Mouse (Mus musculus): Measurements from ENCODE around the gene Il25. TPM values are rescaled to one million over a fixed set of nuclear protein-coding genes. Genes with fewer than 3 reads are reported as not detected.

Gene Il25
- polyA plus RNA-seq, 1 experiment: 0.17 TPM

GRCm38 (mm10) chr14:54925349-54926342, 6.8 kb upstream of the Il25 start, which contains the start of gene Efs:
Gene Efs (minus strand): TSS chr14:54926126.
- Histone ChIP-seq H3K27ac (ENCODE audit: insufficient read depth, low read length) (peak within 1 kb of the TSS; percentile 75; the same call in 1 of the 2 replicates), H3K4me3 (ENCODE audit: insufficient read depth, low read length) (peak within 1 kb of the TSS; percentile 56), H3K4me1 (ENCODE audit: control insufficient read depth, insufficient read depth, low read length) (no peaks in the 10 kb centered on the region)
- TF ChIP-seq CTCF (IDR thresholded peaks at IDR 0.05; ENCODE audit: extremely low read depth, insufficient read depth, low read length) (no peak), POLR2A (IDR thresholded peaks at IDR 0.05; ENCODE audit: extremely low read depth, insufficient read depth, low read length) (no peak)

- H3K4me1 ChIP-seq (ENCODE audit: control insufficient read depth, insufficient read depth, low read length): no peaks in the 10 kb centered on the region
- 0 out of 2 replicates have a peak, but pooled peaks have one; percentile 27 for TF ChIP-seq POLR2A (IDR thresholded peaks at IDR 0.05; ENCODE audit: extremely low read depth, insufficient read depth, low read length)
- no peak for TF ChIP-seq CTCF (IDR thresholded peaks at IDR 0.05; ENCODE audit: extremely low read depth, insufficient read depth, low read length)
- peak overlapping the region; percentile 56 for H3K4me3 ChIP-seq (ENCODE audit: insufficient read depth, low read length)
- H3K27ac ChIP-seq (ENCODE audit: insufficient read depth, low read length): 0 out of 2 replicates have a peak overlapping the region, but pooled peaks have one; percentile 54
Observed at GRCm38 (mm10) chr14:54926401-54927158, 5.9 kb upstream of the Il25 start.

- no peak for TF ChIP-seq CTCF (IDR thresholded peaks at IDR 0.05; ENCODE audit: extremely low read depth, insufficient read depth, low read length)
- TF ChIP-seq POLR2A (IDR thresholded peaks at IDR 0.05; ENCODE audit: extremely low read depth, insufficient read depth, low read length): no peak
- no peak overlapping the region; the same call in 1 of the 2 replicates for H3K4me3 ChIP-seq (ENCODE audit: insufficient read depth, low read length)
- no peaks in the 10 kb centered on the region for H3K4me1 ChIP-seq (ENCODE audit: control insufficient read depth, insufficient read depth, low read length)
- 0 out of 2 replicates have a peak overlapping the region, but pooled peaks have one; percentile 54 for H3K27ac ChIP-seq (ENCODE audit: insufficient read depth, low read length)
Observed at GRCm38 (mm10) chr14:54927296-54927695, 5.2 kb upstream of the Il25 start.

GRCm38 (mm10) chr14:54929801-54930200, 2.7 kb upstream of the Il25 start:
- TF ChIP-seq POLR2A (IDR thresholded peaks at IDR 0.05; ENCODE audit: extremely low read depth, insufficient read depth, low read length) (no peak), CTCF (IDR thresholded peaks at IDR 0.05; ENCODE audit: extremely low read depth, insufficient read depth, low read length) (no peak)
- Histone ChIP-seq H3K4me1 (ENCODE audit: control insufficient read depth, insufficient read depth, low read length) (no peaks in the 10 kb centered on the region), H3K4me3 (ENCODE audit: insufficient read depth, low read length) (no peak overlapping the region), H3K27ac (ENCODE audit: insufficient read depth, low read length) (no peak overlapping the region)

- TF ChIP-seq CTCF (IDR thresholded peaks at IDR 0.05; ENCODE audit: extremely low read depth, insufficient read depth, low read length) (no peak), POLR2A (IDR thresholded peaks at IDR 0.05; ENCODE audit: extremely low read depth, insufficient read depth, low read length) (no peak)
- H3K4me1 ChIP-seq (ENCODE audit: control insufficient read depth, insufficient read depth, low read length): no peaks in the 10 kb centered on the region
- H3K4me3 ChIP-seq (ENCODE audit: insufficient read depth, low read length): no peak overlapping the region
- H3K27ac ChIP-seq (ENCODE audit: insufficient read depth, low read length): no peak overlapping the region
Observed at GRCm38 (mm10) chr14:54930431-54930830, 2.1 kb upstream of the Il25 start.

- no peaks in the 10 kb centered on the region for H3K4me1 ChIP-seq (ENCODE audit: control insufficient read depth, insufficient read depth, low read length)
- H3K27ac ChIP-seq (ENCODE audit: insufficient read depth, low read length): peak within 1 kb of the TSS; percentile 92
- TF ChIP-seq CTCF (IDR thresholded peaks at IDR 0.05; ENCODE audit: extremely low read depth, insufficient read depth, low read length) (no peak), POLR2A (IDR thresholded peaks at IDR 0.05; ENCODE audit: extremely low read depth, insufficient read depth, low read length) (no peak; the same call in 1 of the 2 replicates)
- H3K4me3 ChIP-seq (ENCODE audit: insufficient read depth, low read length): peak within 1 kb of the TSS; percentile 23
Observed at GRCm38 (mm10) chr14:54935904-54936830, 3.7 kb downstream of the Il25 start, which contains the start of gene Cmtm5. Gene Cmtm5 (plus strand): TSS chr14:54936261.

GRCm38 (mm10) chr14:54936831-54937160, 4.3 kb downstream of the Il25 start:
- Histone ChIP-seq H3K4me1 (ENCODE audit: control insufficient read depth, insufficient read depth, low read length) (no peaks in the 10 kb centered on the region), H3K27ac (ENCODE audit: insufficient read depth, low read length) (peak overlapping the region; percentile 92; the same call in 1 of the 2 replicates), H3K4me3 (ENCODE audit: insufficient read depth, low read length) (peak overlapping the region; percentile 23)
- no peak for TF ChIP-seq CTCF (IDR thresholded peaks at IDR 0.05; ENCODE audit: extremely low read depth, insufficient read depth, low read length)
- TF ChIP-seq POLR2A (IDR thresholded peaks at IDR 0.05; ENCODE audit: extremely low read depth, insufficient read depth, low read length): no peak

- no peak for TF ChIP-seq CTCF (IDR thresholded peaks at IDR 0.05; ENCODE audit: extremely low read depth, insufficient read depth, low read length)
- no peak for TF ChIP-seq POLR2A (IDR thresholded peaks at IDR 0.05; ENCODE audit: extremely low read depth, insufficient read depth, low read length)
- H3K27ac ChIP-seq (ENCODE audit: insufficient read depth, low read length): 0 out of 2 replicates have a peak overlapping the region, but pooled peaks have one; percentile 29
- H3K4me1 ChIP-seq (ENCODE audit: control insufficient read depth, insufficient read depth, low read length): no peaks in the 10 kb centered on the region
- H3K4me3 ChIP-seq (ENCODE audit: insufficient read depth, low read length): peak overlapping the region; percentile 23
Observed at GRCm38 (mm10) chr14:54937361-54938182, 5.1 kb downstream of the Il25 start.

Measured in cortical plate, adult 2 months (tissue).